Comparison of ENCODE assay signal across 24 mouse cellular contexts in the genomic region with DNA sequence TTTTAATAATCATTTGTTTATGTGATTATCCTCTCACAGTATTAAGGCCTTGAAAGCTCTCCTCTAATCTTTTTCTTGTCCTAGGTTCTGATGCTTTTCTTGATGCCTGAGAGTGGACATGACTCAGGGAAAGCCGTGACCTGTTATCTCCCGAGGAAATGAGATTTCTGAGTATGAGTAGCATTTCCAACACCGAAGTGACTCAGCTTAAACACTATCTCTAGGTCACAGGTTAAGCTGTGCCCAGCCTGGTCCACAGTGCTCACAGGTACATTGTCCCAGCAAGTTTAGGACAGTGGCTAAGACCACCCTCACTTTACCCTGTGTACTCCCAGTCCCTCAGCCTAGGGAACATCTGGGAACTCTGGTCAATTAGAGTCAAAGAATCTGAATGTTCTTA. TPM values are rescaled to one million over a fixed set of nuclear protein-coding genes. Genes with fewer than 3 reads are reported as not detected.
"Had no signal": no experiment of that assay in that cellular context is flagged by ENCODE, and none has a peak within 500 bp of the region (broad histone marks: within the 10 kb centered on the region; RNA-seq: fewer than 3 reads in every experiment).

No protein-coding gene starts in this region.

- DNase-seq: gastrocnemius, postnatal 14 days; gastrocnemius, postnatal 36 days; heart, adult 2 months; heart, postnatal 10 days; heart, postnatal 36 days; kidney, adult 18-20 months; kidney, adult 8-10 months; kidney, postnatal 10 days; kidney, postnatal 25 days; kidney, postnatal 4 days; liver; liver, embryonic 13.5 days; liver, postnatal 0 days had no signal

- H3K4me2 ChIP-seq: heart, embryonic 12.5 days; hindbrain, embryonic 13.5 days; hindbrain, embryonic 15.5 days; limb, embryonic 12.5 days; liver, embryonic 11.5 days; liver, embryonic 13.5 days; liver, embryonic 15.5 days had no signal

- H3K9me3 ChIP-seq: heart, embryonic 12.5 days; hindbrain, embryonic 13.5 days; hindbrain, embryonic 15.5 days; limb, embryonic 10.5 days; limb, embryonic 12.5 days; liver, embryonic 13.5 days; liver, embryonic 15.5 days had no signal

- H3K27ac ChIP-seq: heart, adult 2 months; hindbrain, embryonic 13.5 days; hindbrain, embryonic 15.5 days; layer of hippocampus, adult 2 months; left cerebral cortex, adult 2 months; limb, embryonic 10.5 days; limb, embryonic 12.5 days; liver, embryonic 13.5 days; liver, embryonic 15.5 days had no signal

- H3K4me3 ChIP-seq: heart, adult 2 months; heart, embryonic 12.5 days; hindbrain, embryonic 13.5 days; hindbrain, embryonic 15.5 days; layer of hippocampus, adult 2 months; left cerebral cortex, adult 2 months; limb, embryonic 10.5 days; limb, embryonic 12.5 days; liver, embryonic 13.5 days; liver, embryonic 15.5 days had no signal

- H3K4me1 ChIP-seq: heart, embryonic 12.5 days; hindbrain, embryonic 13.5 days; hindbrain, embryonic 15.5 days; liver, embryonic 13.5 days; liver, embryonic 15.5 days had no signal

- ATAC-seq: inflammation-experienced regulatory T-cells, adult 6 months; intestine, embryonic 16.5 days; liver, postnatal 0 days had no signal

- H3K9ac ChIP-seq: heart, embryonic 12.5 days; hindbrain, embryonic 13.5 days; hindbrain, embryonic 15.5 days; limb, embryonic 12.5 days; liver, embryonic 13.5 days; liver, embryonic 15.5 days; liver, postnatal 0 days had no signal

- H3K27me3 ChIP-seq: heart, embryonic 12.5 days; hindbrain, embryonic 13.5 days; hindbrain, embryonic 15.5 days; limb, embryonic 12.5 days; liver, embryonic 13.5 days; liver, embryonic 15.5 days had no signal

- H3K36me3 ChIP-seq: heart, embryonic 12.5 days; hindbrain, embryonic 13.5 days; hindbrain, embryonic 15.5 days; limb, embryonic 10.5 days; limb, embryonic 12.5 days; liver, embryonic 13.5 days; liver, embryonic 15.5 days had no signal

RNA-seq across cellular contexts. Expression of a gene that starts 53.9 kb away (rescaled TPM):
- polyA plus RNA-seq: inflammation-experienced regulatory T-cells, adult 6 months had no signal
